Mouse (Mus musculus): ENCODE measurements around the gene Arhgef26.

DNA sequence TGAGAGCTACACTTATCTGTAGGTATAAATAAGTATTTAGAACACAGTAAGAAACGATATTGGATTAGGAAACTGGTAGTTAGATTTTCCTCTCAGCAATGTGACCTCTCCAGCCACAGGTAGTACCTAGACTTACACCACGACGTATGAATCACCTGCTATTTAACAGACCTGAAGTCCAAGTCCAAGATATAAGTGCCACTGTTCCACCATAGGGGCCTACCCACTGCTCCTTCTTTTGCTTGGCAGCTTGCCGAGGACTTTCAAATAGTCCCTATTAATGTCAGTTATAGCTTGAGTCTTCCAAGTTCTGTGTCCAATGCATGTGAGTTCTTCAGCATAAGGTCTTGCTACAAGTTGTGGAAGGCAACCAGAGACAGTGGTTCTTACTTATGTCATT is 76.8 kb downstream of the Arhgef26 start:
- TF ChIP-seq CTCF (IDR thresholded peaks at IDR 0.05; ENCODE audit: low read depth) (no peak), EP300 (IDR thresholded peaks at IDR 0.05; ENCODE audit: low read depth) (no peak)
